Mouse (Mus musculus) layer of hippocampus, adult 2 months (tissue): ENCODE data around the gene Zfp866. TPM values are rescaled to one million over a fixed set of nuclear protein-coding genes. Genes with fewer than 3 reads are reported as not detected.

Experiments used
- DNase-seq, 2 experiments: peaks; one replicate each; pipeline ENCODE4 v3.0.0; 2022; ENCODE audit warnings: low spot score in 2 of 2
- H3K27ac ChIP-seq: fragments of 200-600 bp; 2 replicates; pipeline ENCODE4 v1.8.1; 2022
- H3K4me3 ChIP-seq: fragments of 200-600 bp; 2 replicates; pipeline ENCODE4 v1.8.1; 2022; ENCODE audit warnings: mild to moderate bottlenecking
- CTCF ChIP-seq: fragments of 200-600 bp; conservative IDR thresholded peaks from 2 replicates; pipeline ENCODE4 v1.8.1; 2022; ENCODE audit warnings: antibody characterized with exemption, mild to moderate bottlenecking, moderate library complexity
- long read RNA-seq, 2 experiments: library from polyadenylated mRNA; stranded (forward); transcript quantifications; one replicate each; pipeline ENCODE4 v2.0.0; 2021; ENCODE audit warnings: borderline mapping rate in 2 of 2
- total RNA-seq, 2 experiments: library from RNA; stranded (reverse); gene quantifications; 2 replicates each; pipeline ENCODE4 v1.2.3; 2021

Zfp866 gene
- 10 to 100 TPM; 28.2 to 28.5 TPM for total RNA-seq
- long read RNA-seq, experiment 1, transcript Zfp866-202 (4 exons, 3,245 nt): major isoform, 5 of 7 reads
- long read RNA-seq, experiment 1, partial matches to known transcripts: 0 of 7 reads
- long read RNA-seq, experiment 1, other reads (novel, unspliced or antisense): 2 of 7 reads
- long read RNA-seq, experiment 2, partial matches to known transcripts: 0 of 2 reads
- long read RNA-seq, experiment 2, other reads (novel, unspliced or antisense): 1 of 2 reads

DNA sequence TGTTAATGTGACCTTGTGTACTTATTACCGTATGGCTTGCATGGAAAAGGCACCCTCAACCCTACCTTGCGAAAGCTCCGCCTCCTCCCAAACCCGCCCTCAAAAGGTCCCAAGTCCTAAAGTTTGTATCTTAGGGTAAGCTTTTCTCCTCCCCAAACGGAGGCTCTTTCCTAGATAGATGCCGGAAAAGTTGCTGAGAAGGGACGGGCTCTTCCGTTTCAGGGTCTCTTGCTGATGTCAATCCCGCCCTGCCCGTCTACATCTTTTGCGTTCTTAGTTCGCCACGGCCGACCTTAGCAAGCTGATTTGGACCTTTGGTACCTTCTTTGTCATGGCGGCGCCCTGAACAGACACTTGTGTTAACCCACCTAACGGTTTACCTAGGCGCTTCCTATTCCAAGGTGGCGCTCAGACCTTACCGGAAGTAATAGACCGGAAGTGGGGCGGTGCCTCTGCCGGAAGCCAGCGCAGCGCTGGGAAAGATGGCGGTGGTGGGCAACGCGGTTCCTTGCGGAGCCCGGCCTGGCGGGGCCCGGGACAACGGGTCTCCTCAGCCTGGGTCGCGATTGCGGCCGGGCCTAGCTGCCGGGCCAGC is at the start of gene Zfp866, which contains the start of gene Atp13a1:
Gene Zfp866 (minus strand): TSS at position 406 of the 595 bp plus-strand sequence.
Gene Atp13a1 (plus strand): TSS at position 391 of the 595 bp plus-strand sequence.
- no peak for TF ChIP-seq CTCF
- DNase-seq: peak; percentile 84 to 87
- peak within 1 kb of the TSS; percentile 96 for H3K4me3 ChIP-seq

DNA sequence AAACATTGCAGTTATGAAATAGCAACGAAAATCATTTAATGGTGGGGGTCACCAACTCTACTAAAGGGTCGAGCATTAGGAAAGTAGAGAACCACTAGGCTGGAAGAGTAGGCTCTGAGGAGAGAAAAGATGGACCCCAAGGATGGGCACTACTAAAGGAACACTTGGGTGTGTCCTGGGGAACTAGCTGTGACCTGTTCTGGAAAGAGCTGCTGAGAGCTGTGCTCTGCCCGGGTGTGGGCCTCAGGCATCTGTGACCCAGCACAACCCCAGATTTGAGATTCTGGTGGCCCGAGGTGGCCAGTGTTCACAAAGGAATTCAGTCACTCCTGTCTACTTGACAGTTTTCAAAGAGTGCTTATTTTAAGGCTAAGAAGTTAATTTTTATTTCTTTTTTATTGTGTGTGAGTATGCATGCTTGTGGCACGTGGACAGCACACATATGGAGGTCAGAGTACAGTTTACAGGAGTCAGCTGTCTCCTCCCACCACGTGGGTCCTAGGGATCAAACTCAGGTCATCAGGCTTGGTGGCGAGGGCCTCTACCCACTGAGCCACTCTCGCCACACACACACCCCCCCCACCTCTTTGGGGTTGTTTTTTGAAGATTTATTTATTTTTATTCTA is 46.2 kb upstream of the Zfp866 start:
- Histone ChIP-seq H3K27ac (no peak overlapping the region), H3K4me3 (no peak overlapping the region)
- no peak for DNase-seq
- TF ChIP-seq CTCF: no peak

More for the DNA sequence above, at the start of gene Zfp866, which contains the start of gene Atp13a1:
- peak within 1 kb of the TSS; percentile 92 for H3K27ac ChIP-seq

DNA sequence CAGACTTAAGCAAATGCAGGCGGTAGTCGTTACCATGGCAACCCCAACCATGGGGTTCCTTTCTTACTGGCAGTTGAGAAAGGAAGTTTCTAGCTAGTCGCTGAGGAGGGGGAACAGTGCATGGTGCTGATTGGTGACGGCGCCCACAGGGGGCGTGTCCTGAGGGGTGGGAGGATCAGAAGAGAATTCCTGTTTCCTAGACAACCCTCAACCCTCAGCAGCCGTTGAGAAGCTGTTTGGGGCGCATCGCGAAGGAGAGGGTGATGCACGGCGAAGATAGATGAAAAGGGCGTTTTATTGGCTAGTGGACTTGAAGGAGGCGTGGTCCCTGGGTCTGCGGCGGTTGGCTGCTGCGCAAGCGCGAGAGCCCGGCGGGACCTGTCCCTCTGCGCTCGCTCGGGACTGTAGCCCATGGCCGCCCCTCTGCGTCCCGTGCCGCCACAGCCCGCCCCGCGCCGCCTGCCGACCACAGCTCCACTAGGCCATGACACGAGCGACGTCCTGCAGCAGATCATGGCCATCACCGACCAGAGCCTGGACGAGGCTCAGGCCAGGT is 41.4 kb upstream of the Zfp866 start, which contains the start of gene Pbx4:
Gene Pbx4 (plus strand): TSS at position 194 of the 556 bp plus-strand sequence.
- Histone ChIP-seq H3K4me3 (peak within 1 kb of the TSS; percentile 76), H3K27ac (peak within 1 kb of the TSS; percentile 68)
- DNase-seq: peak; percentile 89 to 97
- TF ChIP-seq CTCF: peak; percentile 42; the same call in 1 of the 2 replicates

DNA sequence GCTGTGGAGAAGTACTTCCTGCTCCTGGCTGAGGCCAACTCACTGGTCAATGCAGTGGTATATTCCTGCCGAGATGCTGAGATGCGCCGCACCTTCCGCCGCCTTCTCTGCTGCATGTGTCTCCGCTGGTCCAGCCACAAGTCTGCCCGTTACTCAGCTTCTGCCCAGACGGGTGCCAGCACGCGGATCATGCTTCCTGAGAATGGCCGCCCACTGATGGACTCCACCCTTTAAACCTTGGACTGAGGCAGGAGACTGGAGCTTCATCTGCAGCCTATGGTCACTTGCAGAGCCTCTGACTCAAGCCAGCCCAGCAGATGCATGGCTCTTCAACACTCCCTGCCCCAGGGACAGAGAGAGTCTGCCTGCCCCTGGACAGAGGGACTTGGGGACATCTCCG is 35.4 kb upstream of the Zfp866 start:
- Histone ChIP-seq H3K27ac (no peak overlapping the region), H3K4me3 (no peak overlapping the region)
- TF ChIP-seq CTCF: no peak
- no peak for DNase-seq

DNA sequence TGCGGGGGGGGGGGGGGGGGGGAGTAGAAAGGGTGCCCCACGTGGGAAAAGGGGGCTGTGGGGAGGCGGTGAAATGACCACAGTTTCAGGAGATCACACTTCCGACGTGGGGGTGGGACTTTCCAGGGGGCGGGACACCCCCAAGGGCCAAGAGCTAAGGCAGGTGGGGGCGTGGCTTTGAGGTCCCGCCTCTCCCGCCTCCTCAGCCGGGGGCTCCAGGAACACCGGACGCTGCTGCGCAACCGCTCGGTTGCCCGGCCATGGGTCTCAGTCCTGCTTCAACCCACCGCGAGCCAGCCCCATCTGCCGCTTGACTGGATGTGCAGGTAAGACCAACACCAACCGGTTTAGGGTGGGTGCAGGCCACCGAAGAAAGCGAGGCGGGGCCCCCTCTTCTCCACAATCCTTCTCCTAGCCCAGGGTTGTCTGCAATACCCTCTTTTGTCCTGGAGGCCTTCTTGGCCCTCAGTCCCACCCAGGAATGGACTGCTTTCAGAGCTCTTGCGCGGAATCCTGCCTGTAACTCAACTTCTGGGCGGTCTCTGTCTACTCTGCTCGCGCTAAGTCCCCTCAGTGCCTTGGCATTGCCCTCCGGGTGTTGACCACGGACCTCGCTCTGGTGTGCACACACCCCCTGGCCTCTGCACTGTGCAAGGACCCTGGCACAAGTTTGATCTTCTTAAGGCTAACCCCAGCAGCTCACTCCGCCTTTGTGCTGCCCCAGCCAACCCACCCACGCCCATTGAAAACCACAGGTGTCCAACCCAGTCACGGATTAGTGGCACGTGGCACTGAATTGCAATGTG is 31.6 kb upstream of the Zfp866 start, which contains the start of gene Lpar2:
Gene Lpar2 (plus strand): TSS at position 44 of the 806 bp plus-strand sequence.
- TF ChIP-seq CTCF: no peak
- no peak for DNase-seq
- Histone ChIP-seq H3K4me3 (peak within 1 kb of the TSS; percentile 46), H3K27ac (0 out of 2 replicates have a peak within 1 kb of the TSS, but pooled peaks have one; percentile 32)

DNA sequence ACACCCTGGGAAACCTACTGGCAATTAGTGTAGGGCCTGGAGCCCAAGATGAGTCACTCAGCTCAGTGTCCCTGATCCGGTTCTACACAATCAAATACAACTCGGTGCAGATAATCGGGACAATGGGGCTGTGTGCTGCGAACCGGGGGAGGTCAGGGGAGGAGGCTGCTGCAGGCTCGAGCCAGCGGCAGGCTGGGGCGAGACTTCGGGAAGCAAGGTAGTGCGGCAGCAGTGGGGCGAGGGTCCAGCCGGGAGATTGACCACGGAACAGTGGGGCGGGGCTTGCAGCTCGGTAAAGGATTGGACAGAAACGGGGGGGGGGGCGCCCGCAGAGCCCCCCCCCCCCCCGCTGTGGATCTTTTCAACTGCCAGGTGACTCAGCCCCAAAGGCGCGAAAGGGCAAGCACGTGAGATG is 31.0 kb upstream of the Zfp866 start:
- no peak for DNase-seq
- Histone ChIP-seq H3K4me3 (peak overlapping the region; percentile 46), H3K27ac (no peak overlapping the region)
- no peak for TF ChIP-seq CTCF

DNA sequence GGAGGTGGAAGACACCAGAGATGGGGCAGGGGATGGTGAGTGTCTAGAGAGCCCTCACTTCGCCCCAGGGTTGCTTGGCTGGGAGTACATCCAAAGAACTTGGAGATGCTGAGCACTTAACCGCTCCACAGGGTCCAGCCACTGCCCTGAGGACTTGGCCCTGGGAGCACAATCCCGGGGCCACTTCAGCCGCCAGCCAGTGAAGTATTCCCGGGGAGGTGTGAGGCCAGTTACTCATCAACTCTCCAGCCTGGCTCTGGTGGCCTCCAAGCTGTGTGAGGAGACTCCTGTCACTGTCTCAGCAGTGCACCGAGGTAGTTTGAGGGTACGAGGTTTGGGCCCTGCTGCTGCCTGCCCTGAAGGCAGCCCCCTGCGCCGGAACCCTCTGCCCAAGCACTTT is 29.5 kb upstream of the Zfp866 start:
- no peak overlapping the region for H3K27ac ChIP-seq
- no peak overlapping the region for H3K4me3 ChIP-seq
- no peak for TF ChIP-seq CTCF
- no peak for DNase-seq

DNA sequence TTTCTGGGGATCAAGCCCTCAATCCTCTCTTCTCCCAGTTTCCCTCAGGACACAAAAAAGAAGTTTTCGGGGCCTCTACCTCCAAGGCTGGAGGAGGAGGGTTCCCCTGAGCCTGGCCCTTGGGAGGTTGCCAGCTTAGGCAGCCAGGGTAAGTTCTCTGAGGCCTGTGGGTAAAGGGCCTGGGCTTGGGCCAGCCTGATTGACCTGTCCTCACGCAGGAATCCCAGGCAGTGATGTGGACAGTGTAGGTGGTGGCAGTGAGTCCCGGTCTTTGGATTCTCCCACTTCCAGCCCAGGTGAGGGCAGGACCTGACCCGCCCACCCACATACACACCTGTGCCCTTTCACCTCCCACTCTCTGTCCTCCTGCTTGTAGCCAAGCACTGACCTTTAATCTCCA is 24.4 kb upstream of the Zfp866 start:
- DNase-seq: no peak
- no peak overlapping the region for H3K4me3 ChIP-seq
- no peak overlapping the region for H3K27ac ChIP-seq
- TF ChIP-seq CTCF: no peak

DNA sequence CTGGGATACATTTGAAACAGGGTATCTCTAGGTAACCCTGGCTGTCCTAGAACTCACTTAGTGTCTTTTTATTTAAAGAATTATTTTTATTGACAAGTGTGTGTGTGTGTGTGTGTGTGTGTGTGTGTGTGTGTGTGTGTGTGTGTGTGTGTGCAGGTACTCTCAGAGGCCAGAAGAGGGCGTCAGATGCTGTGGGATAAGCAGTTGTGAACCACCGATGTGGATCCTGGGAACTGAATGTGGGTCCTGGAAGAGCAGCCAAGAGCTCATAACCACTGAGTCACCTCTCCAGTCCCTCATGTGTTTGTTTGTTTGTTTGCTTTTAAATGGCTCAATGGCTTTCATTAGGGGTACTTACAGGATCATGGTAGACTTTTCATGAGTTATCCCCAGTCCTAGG is 23.9 kb upstream of the Zfp866 start:
- no peak for TF ChIP-seq CTCF
- no peak for DNase-seq
- H3K4me3 ChIP-seq: no peak overlapping the region
- H3K27ac ChIP-seq: no peak overlapping the region

DNA sequence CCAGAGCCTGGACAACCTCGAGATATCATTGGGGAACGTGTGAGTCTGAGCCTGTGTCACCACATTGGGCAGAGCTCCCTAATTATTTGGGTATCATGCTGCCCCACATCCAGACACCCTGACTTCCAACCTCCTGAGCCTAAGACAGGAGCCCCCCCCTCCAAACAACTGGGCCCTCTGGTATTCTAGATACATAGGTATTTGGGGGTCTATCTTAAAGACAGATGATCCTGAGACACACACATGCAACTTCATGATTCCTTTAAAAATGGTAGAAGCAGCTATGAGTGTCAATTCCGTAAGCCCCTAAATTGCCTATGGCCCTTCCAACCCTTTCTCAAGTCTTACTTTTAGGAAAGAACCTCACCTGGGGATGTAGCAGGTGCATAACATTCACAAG is 18.8 kb upstream of the Zfp866 start:
- no peak overlapping the region for H3K4me3 ChIP-seq
- no peak for DNase-seq
- H3K27ac ChIP-seq: no peak overlapping the region
- no peak for TF ChIP-seq CTCF

DNA sequence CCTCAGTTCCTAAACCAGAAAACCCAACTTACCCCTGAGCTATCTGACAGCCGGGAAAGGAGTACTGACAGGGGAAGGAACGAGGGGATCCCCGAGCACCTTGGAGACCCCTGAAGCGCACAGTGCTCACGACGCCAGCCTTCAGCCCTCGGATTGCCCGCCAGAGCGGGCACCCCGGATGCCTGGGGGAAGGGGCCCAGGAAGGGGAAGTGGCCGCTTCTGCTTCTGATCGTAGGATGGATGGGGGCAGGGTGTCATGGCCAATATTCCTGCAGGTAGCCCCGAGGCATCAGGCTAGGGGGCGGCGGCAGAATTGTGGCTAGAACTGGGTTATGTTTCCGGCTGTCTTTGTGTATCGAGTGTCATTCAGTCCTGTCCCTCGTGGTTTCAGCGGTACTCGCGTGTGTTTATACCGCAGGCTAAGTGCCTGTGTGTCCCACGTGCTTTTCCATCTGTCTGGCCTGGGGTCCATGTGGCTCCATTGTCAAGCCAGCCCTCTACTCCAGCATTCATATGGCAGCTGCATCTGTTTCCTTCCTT is 18.0 kb upstream of the Zfp866 start:
- H3K27ac ChIP-seq: peak overlapping the region; percentile 70; the same call in 1 of the 2 replicates
- peak in 1 of 2 experiments; percentile 52 for DNase-seq
- peak overlapping the region; percentile 57 for H3K4me3 ChIP-seq
- no peak for TF ChIP-seq CTCF
